Mouse (Mus musculus) cerebral cortex, adult 2 months (tissue): ENCODE data around the gene Gm14139.

Experiments
- WGBS: fragments of 180-500 bp; shearing (Covaris S2); methylation state at CpG from one replicate; pipeline ENCODE4 v1.1.7; 2018; 5-methylcytosine and 5-hydroxymethylcytosine counted together

Gm14139 gene

DNA sequence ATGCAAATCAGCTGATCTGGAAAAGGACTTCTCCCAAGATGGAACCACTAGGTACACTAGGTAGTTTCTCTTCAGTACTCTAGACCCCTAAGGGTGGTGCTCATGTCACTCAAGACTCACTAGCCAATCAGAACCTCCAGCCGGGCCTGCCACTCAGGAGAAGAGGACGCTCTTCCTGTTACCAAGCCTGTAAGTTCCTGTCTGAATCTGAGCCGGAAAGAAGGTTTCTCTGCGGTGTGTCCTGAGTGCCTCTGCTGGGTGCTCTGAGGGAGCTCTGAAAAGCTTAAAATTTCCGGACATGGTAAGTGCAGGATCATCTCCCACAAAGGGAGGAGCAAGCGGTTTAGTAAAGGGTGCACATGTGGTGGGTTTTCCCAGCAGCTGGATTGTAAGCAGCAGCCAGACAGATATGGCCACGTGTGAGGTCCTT is at the start of gene Gm14139:
TSS of gene Gm14139 (plus strand) at position 186 of the 430 bp plus-strand sequence.
- 77% methylated on average over 7 of the region's 7 CpGs for WGBS

DNA sequence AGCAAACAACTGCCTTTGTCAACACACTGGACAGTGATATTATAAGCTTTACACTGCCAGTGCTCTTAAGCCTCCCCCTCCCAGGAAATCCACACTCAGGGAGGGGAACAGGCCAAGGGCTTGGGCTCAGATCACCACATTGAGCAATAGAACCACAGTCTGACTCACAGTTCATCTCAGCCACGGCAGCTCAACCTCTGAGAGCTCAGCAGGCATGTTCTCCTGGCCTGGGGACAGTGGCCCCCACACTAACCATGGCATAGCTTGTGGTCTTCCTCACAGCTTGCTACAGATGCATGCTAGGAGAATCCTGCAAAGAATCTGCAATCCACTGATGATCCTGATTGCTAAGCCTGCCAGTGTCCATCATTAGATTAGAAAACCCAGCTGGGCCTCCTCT is 49.6 kb upstream of the Gm14139 start:
- WGBS, result 77% methylated on average over 1 of the region's 1 CpGs

DNA sequence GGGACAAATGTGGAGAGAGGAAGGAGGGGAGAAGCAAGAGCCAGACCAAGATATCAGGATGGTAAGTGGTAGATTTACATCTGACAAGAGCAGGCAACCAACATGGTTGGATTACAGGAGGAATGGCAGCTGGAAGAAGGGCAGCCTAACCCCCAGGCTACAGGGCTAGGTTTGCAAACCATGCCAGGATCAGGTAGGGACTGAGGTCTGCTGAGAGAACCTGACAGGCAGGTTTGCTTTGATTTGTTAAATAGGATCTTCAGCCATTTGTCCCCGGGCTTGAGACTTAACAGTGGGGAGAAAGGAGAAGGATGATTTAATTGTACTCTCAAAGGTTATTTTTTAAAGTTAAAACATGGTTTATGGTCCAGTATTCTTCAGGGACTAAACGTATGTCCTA is 48.8 kb upstream of the Gm14139 start:
- WGBS, result 86% methylated on average over 2 of the region's 2 CpGs

DNA sequence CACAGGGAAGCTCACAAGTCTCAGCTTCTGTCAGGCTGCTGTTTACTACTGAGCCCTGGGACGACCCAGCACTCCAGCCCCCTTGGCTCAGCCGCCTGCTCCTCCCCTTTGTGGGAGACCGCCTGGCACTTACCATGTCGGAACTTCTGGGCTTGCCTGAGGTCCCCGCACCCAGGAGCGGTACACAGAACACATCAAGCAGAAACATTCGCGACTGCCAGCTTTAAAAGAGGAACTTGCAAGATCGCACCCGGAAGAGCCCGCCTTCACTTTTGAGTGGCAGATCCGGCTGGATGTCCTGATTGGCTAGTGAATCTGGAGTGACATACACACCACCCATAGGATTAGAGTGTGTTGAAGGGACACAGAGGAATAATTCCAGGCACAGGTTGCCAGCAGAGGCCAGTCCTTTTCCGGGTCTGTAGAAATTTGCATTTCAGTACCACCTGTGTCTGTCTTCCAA is 45.1 kb upstream of the Gm14139 start, which contains the start of gene Zfp120:
TSS of gene Zfp120 (minus strand) at position 274 of the 463 bp plus-strand sequence.
- under 1% methylated on average over 13 of the region's 13 CpGs for WGBS

DNA sequence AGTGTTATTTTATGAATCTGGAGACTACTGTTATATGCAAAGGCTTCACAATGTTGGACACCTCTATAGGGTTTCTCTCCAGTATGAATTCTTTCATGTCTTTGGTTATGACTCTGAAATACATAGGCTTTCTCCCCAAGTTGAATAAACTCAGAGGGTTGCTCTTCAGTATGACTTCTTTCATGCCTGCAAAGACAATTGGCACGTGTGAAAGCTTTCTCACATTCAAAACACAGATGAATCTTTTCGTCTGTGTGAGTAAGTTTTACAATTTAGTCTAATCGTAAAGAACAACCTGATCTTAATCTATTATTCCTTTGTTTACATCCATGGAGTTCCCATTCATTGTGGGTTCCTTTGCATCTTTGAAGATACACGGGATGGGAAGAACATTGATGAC is 2.0 kb upstream of the Gm14139 start, which contains the start of gene Gm10770:
TSS of gene Gm10770 (minus strand) at position 101 of the 400 bp plus-strand sequence.
- WGBS, result 83% methylated on average over 4 of the region's 4 CpGs

DNA sequence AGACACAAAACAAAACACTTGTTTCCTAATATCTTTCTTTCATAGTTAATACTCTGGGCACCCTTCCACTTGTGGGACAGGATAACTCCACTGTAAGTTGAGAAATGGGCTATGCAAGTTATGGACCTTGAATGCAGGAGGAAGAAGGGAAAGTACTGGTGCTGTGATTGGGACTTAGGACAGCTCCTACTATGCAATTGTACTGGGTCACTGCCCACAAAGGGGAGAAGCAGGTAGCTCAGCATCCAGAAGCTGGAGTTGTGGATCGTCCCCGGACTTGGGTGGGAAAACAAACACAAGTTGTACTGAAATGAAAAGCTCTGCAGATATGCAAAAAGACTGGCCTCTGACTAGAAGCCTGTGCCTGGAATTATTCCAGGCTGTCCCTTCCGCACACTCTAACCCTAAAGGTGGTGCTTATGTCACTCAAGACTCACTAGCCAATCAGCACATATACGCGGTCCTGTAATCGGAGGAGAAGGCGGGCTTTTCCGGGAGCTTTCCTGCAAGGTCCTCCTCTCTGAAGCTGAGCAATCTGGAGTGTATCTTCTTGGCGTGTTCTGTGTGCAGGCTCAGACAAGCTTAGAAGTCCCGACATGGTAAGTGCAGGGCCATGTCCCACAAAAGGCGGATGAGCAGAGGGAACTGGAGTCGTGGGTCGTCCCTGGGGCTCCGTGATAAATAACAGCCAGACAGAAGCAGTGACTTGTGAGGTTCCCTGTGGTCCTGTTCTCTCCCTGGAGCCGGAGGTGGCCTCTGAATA is 36.2 kb downstream of the Gm14139 start, which contains the start of gene Zfp937:
TSS of gene Zfp937 (plus strand) at position 474 of the 763 bp plus-strand sequence.
- 2% methylated on average over 15 of the region's 15 CpGs for WGBS

DNA sequence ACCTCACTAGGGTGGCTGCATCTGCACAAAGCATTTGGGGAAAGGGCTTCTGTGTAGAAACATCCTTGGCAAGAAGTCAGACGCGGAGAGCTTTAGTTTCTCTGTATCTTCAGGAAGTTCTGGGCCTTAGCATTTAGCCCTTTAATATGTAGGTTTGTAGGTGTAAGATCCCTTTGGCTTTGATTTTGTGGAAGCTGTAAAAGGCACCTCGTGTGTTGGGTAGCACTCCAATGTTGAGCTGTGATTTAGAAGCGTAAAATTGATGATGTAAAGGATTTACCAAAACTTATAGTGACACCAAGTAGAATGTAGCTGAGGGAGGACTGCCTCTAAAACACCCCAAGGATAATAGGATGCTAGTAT is 36.8 kb downstream of the Gm14139 start:
- WGBS, result 14% methylated on average over 4 of the region's 4 CpGs
